Mouse (Mus musculus) mature B cell (primary cell): Measurements from ENCODE around the gene Rnf126.
"Not testable (repeated sequence)": the region's sequence is repeated elsewhere in the genome, so short reads cannot be mapped to it uniquely, and the experiment has no call there.

Experiments used
- in situ Hi-C: fragments of 300-500 bp; cut with MboI; formaldehyde crosslinking; loops from 2 replicates; pipeline ENCODE4 v1.14.3; 2019

Gene Rnf126

GRCm38 (mm10) chr10:79766001-79766507 lies 698 bp downstream of the Rnf126 start:
- in situ Hi-C loops = no loop called here

- in situ Hi-C loops = no loop called here
These were observed 1.5 kb downstream of the Rnf126 start for GRCm38 (mm10) chr10:79765228-79765745.

GRCm38 (mm10) chr10:79764234-79764633 lies 2.5 kb downstream of the Rnf126 start:
- in situ Hi-C loops = no loop called here

GRCm38 (mm10) chr10:79762875-79763274 lies 3.9 kb downstream of the Rnf126 start:
- in situ Hi-C loops = no loop called here

- in situ Hi-C loops = no loop called here
These were observed 6.1 kb downstream of the Rnf126 start for GRCm38 (mm10) chr10:79760603-79761143.

- in situ Hi-C loops = not testable (repeated sequence)
These were observed 7.1 kb downstream of the Rnf126 start for GRCm38 (mm10) chr10:79759675-79760074.

- in situ Hi-C loops = no loop called here
These were observed 10.1 kb downstream of the Rnf126 start for GRCm38 (mm10) chr10:79756660-79757059.

GRCm38 (mm10) chr10:79755854-79756253 lies 10.9 kb downstream of the Rnf126 start:
- in situ Hi-C loops = no loop called here

- in situ Hi-C loops = no loop called here
These were observed 11.8 kb downstream of the Rnf126 start, which contains the start of gene Fgf22 for GRCm38 (mm10) chr10:79754856-79755516. TSS of gene Fgf22 (plus strand) at chr10:79755076.

- in situ Hi-C loops = no loop called here
These were observed 18.3 kb downstream of the Rnf126 start for GRCm38 (mm10) chr10:79748496-79748895.

GRCm38 (mm10) chr10:79746774-79747151 lies 20.0 kb downstream of the Rnf126 start:
- in situ Hi-C loops = no loop called here

GRCm38 (mm10) chr10:79745898-79746773 lies 20.6 kb downstream of the Rnf126 start, which contains the start of gene Polrmt:
TSS of gene Polrmt (minus strand) at chr10:79746581.
- in situ Hi-C loops = no loop called here

- in situ Hi-C loops = no loop called here
These were observed 21.3 kb downstream of the Rnf126 start for GRCm38 (mm10) chr10:79745411-79745810.

- in situ Hi-C loops = no loop called here
These were observed 22.9 kb downstream of the Rnf126 start for GRCm38 (mm10) chr10:79743650-79744365.

GRCm38 (mm10) chr10:79743161-79743560 lies 23.6 kb downstream of the Rnf126 start:
- in situ Hi-C loops = no loop called here

- in situ Hi-C loops = no loop called here
These were observed 25.9 kb downstream of the Rnf126 start for GRCm38 (mm10) chr10:79740863-79741262.

GRCm38 (mm10) chr10:79739234-79739633 lies 27.5 kb downstream of the Rnf126 start:
- in situ Hi-C loops = no loop called here

GRCm38 (mm10) chr10:79738259-79738658 lies 28.5 kb downstream of the Rnf126 start:
- in situ Hi-C loops = no loop called here

- in situ Hi-C loops = no loop called here
These were observed 30.0 kb downstream of the Rnf126 start for GRCm38 (mm10) chr10:79736706-79737105.

- in situ Hi-C loops = no loop called here
These were observed 31.4 kb downstream of the Rnf126 start for GRCm38 (mm10) chr10:79735361-79735760.

- in situ Hi-C loops = no loop called here
These were observed 32.9 kb downstream of the Rnf126 start for GRCm38 (mm10) chr10:79733847-79734246.

- in situ Hi-C loops = no loop called here
These were observed 34.3 kb downstream of the Rnf126 start for GRCm38 (mm10) chr10:79732500-79732899.
